Comparison of ENCODE assay signal across 8 mouse cellular contexts in genomic region chr6:112133522-112133921, GRCm38 (mm10).
DNase-seq lines count a peak whose midpoint lies in the region; ATAC-seq lines count a peak whose summit lies in the region.

No protein-coding gene starts in this region.

- peak; percentile 6 to 22 for DNase-seq in adrenal gland, adult 18-20 months (ENCODE audit: low spot score in 2 of 2)
- DNase-seq in adrenal gland, adult 8-10 months = no peak
- peak; percentile 22 for DNase-seq in kidney, postnatal 14 days
- DNase-seq in kidney, adult 11 months = no peak
- peak; percentile 88 for DNase-seq in ZHBTc4 (ENCODE audit: low read depth, low spot score)
- peak; percentile 3 for DNase-seq in skeletal muscle tissue, adult 2 months (ENCODE audit: low read depth, low spot score)
- no peak for DNase-seq in frontal cortex, postnatal 14 days (ENCODE audit: low spot score in 2 of 2)

- ATAC-seq in granulocyte monocyte progenitor cell, adult 5-6 weeks (replicated peaks; ENCODE audit: poor library complexity, severe bottlenecking) = peak; percentile 78

Comparison
In these comparisons a context has a peak if more than half of its experiments do, and no peak if none do; other contexts are left out.
1. DNase-seq: peak in adrenal gland, adult 18-20 months (2 of 2), kidney, postnatal 14 days (single experiment), ZHBTc4 (single experiment) and skeletal muscle tissue, adult 2 months (single experiment); none in adrenal gland, adult 8-10 months (single experiment), kidney, adult 11 months (single experiment) and frontal cortex, postnatal 14 days (0 of 2).